Comparison of ENCODE assay signal across 21 mouse cellular contexts in the genomic region with DNA sequence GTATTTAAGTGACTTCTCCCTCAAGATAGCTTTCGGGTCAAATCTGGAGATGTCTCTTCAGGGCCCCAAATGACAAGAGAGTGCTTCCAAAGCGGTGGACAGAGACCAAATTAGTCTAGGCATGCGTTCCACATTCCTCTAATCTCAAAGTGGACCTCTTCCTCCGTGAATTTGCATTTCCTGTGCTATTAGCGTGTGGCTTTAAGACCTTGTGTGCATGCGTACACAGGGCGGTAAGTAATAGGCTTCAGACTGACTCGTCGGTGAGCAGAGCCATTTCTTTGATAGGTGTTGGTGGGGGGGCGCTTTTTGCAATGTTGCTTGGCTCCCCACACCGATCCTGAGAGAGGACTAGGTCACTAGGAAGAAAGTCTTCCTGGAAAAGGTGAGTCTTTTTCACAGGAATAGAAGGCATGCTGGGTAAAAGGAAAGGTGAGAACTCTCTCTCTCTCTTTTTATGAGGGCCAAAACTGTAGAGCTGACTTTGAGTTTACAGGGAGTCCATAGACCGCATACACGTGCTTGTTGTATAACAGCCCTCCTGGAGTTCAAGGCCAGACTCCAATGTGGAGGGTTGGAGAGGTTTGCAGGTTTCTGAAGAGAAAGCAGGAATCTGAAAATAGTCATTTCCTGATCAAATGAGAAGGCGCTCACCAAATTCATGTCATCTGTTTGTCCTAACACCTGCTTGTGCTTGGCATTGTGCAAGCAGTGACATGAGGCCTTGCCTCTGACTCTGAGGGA. TPM values are rescaled to one million over a fixed set of nuclear protein-coding genes. Genes with fewer than 3 reads are reported as not detected.
DNase-seq lines count a peak whose midpoint lies in the region; ATAC-seq and TF ChIP-seq lines count a peak whose summit lies in the region.
"Had no signal": no experiment of that assay in that cellular context is flagged by ENCODE, and none has a peak within 500 bp of the region (broad histone marks: within the 10 kb centered on the region; RNA-seq: fewer than 3 reads in every experiment).

No protein-coding gene starts in this region.

- peak overlapping the region; percentile 21; the same call in 1 of the 2 replicates for H3K4me2 ChIP-seq in intestine, postnatal 0 days (replicated peaks; ENCODE audit: low read depth)
- H3K4me2 ChIP-seq: forebrain, embryonic 13.5 days; heart, embryonic 12.5 days; hindbrain, embryonic 15.5 days had no signal

- peak overlapping the region; percentile 87 for H3K27ac ChIP-seq in intestine, postnatal 0 days (ENCODE audit: low read depth, low read length)
- H3K27ac ChIP-seq: forebrain, embryonic 13.5 days; hindbrain, embryonic 15.5 days had no signal

- H3K4me1 ChIP-seq in intestine, postnatal 0 days (replicated peaks; ENCODE audit: control insufficient read depth, insufficient read depth, low read length): 0 out of 2 replicates have a peak, but pooled peaks cover 5% of the 10 kb centered on the region
- H3K4me1 ChIP-seq: forebrain, embryonic 13.5 days; hindbrain, embryonic 15.5 days had no signal

- DNase-seq in kidney, adult 11 months: peak; percentile 36
- DNase-seq in kidney, adult 18-20 months: no peak
- DNase-seq in 416B (ENCODE audit: low read depth) (peak; percentile 48), adipocyte (ENCODE audit: low spot score) (no peak)
- no peak for DNase-seq in gastrocnemius, postnatal 10 days
- DNase-seq: adrenal gland, postnatal 10 days; cerebellum, adult 11-12 months; cerebellum, postnatal 25 days; kidney, postnatal 14 days; layer of hippocampus, adult 9-11 months; lung, postnatal 36 days; midbrain, embryonic 14.5 days; retina, postnatal 1 day; right cerebral cortex, postnatal 4 days; thymus, adult 18-20 months had no signal

- WGBS in intestine, postnatal 0 days: 43% methylated on average over 14 of the region's 14 CpGs

- H3K27me3 ChIP-seq in intestine, postnatal 0 days (replicated peaks; ENCODE audit: control insufficient read depth, insufficient read depth, low read length): no peaks in the 10 kb centered on the region
- H3K27me3 ChIP-seq: forebrain, embryonic 13.5 days; heart, embryonic 12.5 days; hindbrain, embryonic 15.5 days had no signal

- H3K9me3 ChIP-seq in intestine, postnatal 0 days (ENCODE audit: control insufficient read depth): no peaks in the 10 kb centered on the region
- H3K9me3 ChIP-seq: forebrain, embryonic 13.5 days; heart, embryonic 12.5 days; hindbrain, embryonic 15.5 days had no signal

- H3K4me3 ChIP-seq in intestine, postnatal 0 days (ENCODE audit: low read depth, low read length): no peak overlapping the region
- H3K4me3 ChIP-seq: forebrain, embryonic 13.5 days; heart, embryonic 12.5 days; hindbrain, embryonic 15.5 days had no signal

- peak; percentile 50 for ATAC-seq in intestine, postnatal 0 days
- peak; percentile 56 for ATAC-seq in megakaryocyte progenitor cell, adult 5-6 weeks (replicated peaks; ENCODE audit: poor library complexity)
- ATAC-seq in monocyte, adult 5-6 weeks (replicated peaks; ENCODE audit: insufficient number of reproducible peaks, low FRiP score, low TSS enrichment, poor library complexity, severe bottlenecking): no peak
- ATAC-seq: forebrain, embryonic 13.5 days had no signal

- no peaks in the 10 kb centered on the region for H3K36me3 ChIP-seq in intestine, postnatal 0 days (ENCODE audit: control insufficient read depth, insufficient read depth)
- H3K36me3 ChIP-seq: heart, embryonic 12.5 days; hindbrain, embryonic 15.5 days had no signal

- TF ChIP-seq CTCF in intestine, postnatal 0 days (IDR thresholded peaks at IDR 0.05; ENCODE audit: low read depth): no peak

- no peak overlapping the region for H3K9ac ChIP-seq in intestine, postnatal 0 days (ENCODE audit: low read depth, low read length)
- H3K9ac ChIP-seq: forebrain, embryonic 13.5 days; heart, embryonic 12.5 days; hindbrain, embryonic 15.5 days had no signal

RNA-seq across cellular contexts. Expression of gene Supt4a, which starts 35.3 kb away (rescaled TPM):
- 79.7 and 87.5 TPM in 2 replicates for polyA plus RNA-seq in intestine, postnatal 0 days (2015; fragmentation: Nextera tagmentation; extraction: Ambion mirVana)
- total RNA-seq in megakaryocyte progenitor cell, adult 5-6 weeks (2015): 147 and 161 TPM in 2 replicates
- total RNA-seq in megakaryocyte progenitor cell, adult 5-6 weeks (2017): 52.8 and 63.7 TPM in 2 replicates
- total RNA-seq in monocyte, adult 5-6 weeks (2017): 123 to 169 TPM (median 136 TPM) in 3 replicates
- 10 to 100 TPM; 38.6 to 42.6 TPM for total RNA-seq in gastrocnemius, postnatal 10 days (2021)

RNA-seq across cellular contexts. Expression of gene Rnf43, which starts 39.5 kb away (rescaled TPM):
- 9.5 and 10.7 TPM in 2 replicates for polyA plus RNA-seq in intestine, postnatal 0 days (2015; fragmentation: Nextera tagmentation; extraction: Ambion mirVana)
- 3.0 and 5.1 TPM in 2 replicates for total RNA-seq in megakaryocyte progenitor cell, adult 5-6 weeks (2015)
- 2.2 and 3.0 TPM in 2 replicates for total RNA-seq in megakaryocyte progenitor cell, adult 5-6 weeks (2017)
- 5.8 to 17.9 TPM (median 10.8 TPM) in 3 replicates for total RNA-seq in monocyte, adult 5-6 weeks (2017)
- total RNA-seq in gastrocnemius, postnatal 10 days (2021): under 1 TPM; 0.07 to 0.16 TPM

RNA-seq across cellular contexts. Expression of gene Tspoap1, which starts 58.3 kb away (rescaled TPM):
- polyA plus RNA-seq in intestine, postnatal 0 days (2015; fragmentation: Nextera tagmentation; extraction: Ambion mirVana): 0.33 and 0.61 TPM in 2 replicates
- 34.1 and 38.5 TPM in 2 replicates for total RNA-seq in megakaryocyte progenitor cell, adult 5-6 weeks (2015)
- total RNA-seq in megakaryocyte progenitor cell, adult 5-6 weeks (2017): 47.0 and 66.4 TPM in 2 replicates
- total RNA-seq in monocyte, adult 5-6 weeks (2017): 4.3 to 7.3 TPM (median 5.4 TPM) in 3 replicates
- total RNA-seq in gastrocnemius, postnatal 10 days (2021): under 1 TPM; 0.27 to 0.38 TPM

Comparison
In these comparisons a context has a peak if more than half of its experiments do, and no peak if none do; other contexts are left out.
1. DNase-seq: peak in kidney, adult 11 months (single experiment) and 416B (single experiment); none in kidney, adult 18-20 months (single experiment), adipocyte (single experiment) and gastrocnemius, postnatal 10 days (single experiment).